Mouse (Mus musculus): ENCODE measurements around the gene Psmb3. TPM values are rescaled to one million over a fixed set of nuclear protein-coding genes. Genes with fewer than 3 reads are reported as not detected.

The Psmb3 gene
- polyA plus RNA-seq, 1 experiment: 330 TPM

- H3K27me3 ChIP-seq (ENCODE audit: control insufficient read depth, insufficient read depth, low read length): no peaks in the 10 kb centered on the region
- under 1% methylated on average over 63 of the region's 63 CpGs for WGBS
- H3K4me1 ChIP-seq (ENCODE audit: control insufficient read depth, insufficient read depth, insufficient read length, low read length): no peaks in the 10 kb centered on the region
- H3K36me3 ChIP-seq (ENCODE audit: control insufficient read depth, insufficient read depth, low read length): peaks cover 12% of the 10 kb centered on the region
- peak within 1 kb of the TSS; percentile 76 for H3K27ac ChIP-seq (ENCODE audit: insufficient read depth, low read depth, low read length)
- H3K4me3 ChIP-seq (ENCODE audit: low read depth, low read length): peak within 1 kb of the TSS; percentile 74
- TF ChIP-seq CTCF (IDR thresholded peaks at IDR 0.05; ENCODE audit: extremely low read depth, insufficient read length, insufficient replicate concordance, low read depth, low read length) (no peak), POLR2A (IDR thresholded peaks at IDR 0.05; ENCODE audit: low read depth, low read length) (no peak)
These were observed 41.0 kb downstream of the Psmb3 start, which contains the start of gene Pip4k2b for GRCm38 (mm10) chr11:97744063-97744717. Gene Pip4k2b, minus strand, starts transcription at chr11:97744704.

GRCm38 (mm10) chr11:97744718-97745330, 41.6 kb downstream of the Psmb3 start:
- under 1% methylated on average over 49 of the region's 57 CpGs for whole genome bisulfite sequencing
- peak overlapping the region; percentile 76 for H3K27ac ChIP-seq (ENCODE audit: insufficient read depth, low read depth, low read length)
- H3K4me1 ChIP-seq (ENCODE audit: control insufficient read depth, insufficient read depth, insufficient read length, low read length): no peaks in the 10 kb centered on the region
- 0 out of 2 replicates have a peak, but pooled peaks have one; percentile 29 for TF ChIP-seq POLR2A (IDR thresholded peaks at IDR 0.05; ENCODE audit: low read depth, low read length)
- no peak for TF ChIP-seq CTCF (IDR thresholded peaks at IDR 0.05; ENCODE audit: extremely low read depth, insufficient read length, insufficient replicate concordance, low read depth, low read length)
- peaks cover 15% of the 10 kb centered on the region for H3K36me3 ChIP-seq (ENCODE audit: control insufficient read depth, insufficient read depth, low read length)
- no peaks in the 10 kb centered on the region for H3K27me3 ChIP-seq (ENCODE audit: control insufficient read depth, insufficient read depth, low read length)
- H3K4me3 ChIP-seq (ENCODE audit: low read depth, low read length): peak overlapping the region; percentile 74

GRCm38 (mm10) chr11:97745331-97745721, 42.1 kb downstream of the Psmb3 start:
- H3K27ac ChIP-seq (ENCODE audit: insufficient read depth, low read depth, low read length): no peak overlapping the region
- no peaks in the 10 kb centered on the region for H3K4me1 ChIP-seq (ENCODE audit: control insufficient read depth, insufficient read depth, insufficient read length, low read length)
- 2% methylated on average over 13 of the region's 13 CpGs for WGBS

GRCm38 (mm10) chr11:97747773-97748172, 44.6 kb downstream of the Psmb3 start:
- Histone ChIP-seq H3K4me1 (ENCODE audit: control insufficient read depth, insufficient read depth, insufficient read length, low read length) (no peaks in the 10 kb centered on the region), H3K27me3 (ENCODE audit: control insufficient read depth, insufficient read depth, low read length) (no peaks in the 10 kb centered on the region), H3K27ac (ENCODE audit: insufficient read depth, low read depth, low read length) (no peak overlapping the region), H3K36me3 (ENCODE audit: control insufficient read depth, insufficient read depth, low read length) (peaks cover 34% of the 10 kb centered on the region), H3K4me3 (ENCODE audit: low read depth, low read length) (no peak overlapping the region)
- 89% methylated on average over 8 of the region's 8 CpGs for WGBS
- no peak for TF ChIP-seq CTCF (IDR thresholded peaks at IDR 0.05; ENCODE audit: extremely low read depth, insufficient read length, insufficient replicate concordance, low read depth, low read length)
- TF ChIP-seq POLR2A (IDR thresholded peaks at IDR 0.05; ENCODE audit: low read depth, low read length): no peak

More at GRCm38 (mm10) chr11:97745331-97745721, 42.1 kb downstream of the Psmb3 start:
- TF ChIP-seq CTCF (IDR thresholded peaks at IDR 0.05; ENCODE audit: extremely low read depth, insufficient read length, insufficient replicate concordance, low read depth, low read length): no peak
- TF ChIP-seq POLR2A (IDR thresholded peaks at IDR 0.05; ENCODE audit: low read depth, low read length): 0 out of 2 replicates have a peak, but pooled peaks have one; percentile 2
- Histone ChIP-seq H3K36me3 (ENCODE audit: control insufficient read depth, insufficient read depth, low read length) (peaks cover 19% of the 10 kb centered on the region), H3K4me3 (ENCODE audit: low read depth, low read length) (peak overlapping the region; percentile 65), H3K27me3 (ENCODE audit: control insufficient read depth, insufficient read depth, low read length) (no peaks in the 10 kb centered on the region)

GRCm38 (mm10) chr11:97748496-97748895, 45.3 kb downstream of the Psmb3 start:
- Histone ChIP-seq H3K4me1 (ENCODE audit: control insufficient read depth, insufficient read depth, insufficient read length, low read length) (no peaks in the 10 kb centered on the region), H3K27ac (ENCODE audit: insufficient read depth, low read depth, low read length) (no peak overlapping the region), H3K27me3 (ENCODE audit: control insufficient read depth, insufficient read depth, low read length) (no peaks in the 10 kb centered on the region), H3K36me3 (ENCODE audit: control insufficient read depth, insufficient read depth, low read length) (peaks cover 40% of the 10 kb centered on the region), H3K4me3 (ENCODE audit: low read depth, low read length) (no peak overlapping the region)
- TF ChIP-seq POLR2A (IDR thresholded peaks at IDR 0.05; ENCODE audit: low read depth, low read length) (no peak), CTCF (IDR thresholded peaks at IDR 0.05; ENCODE audit: extremely low read depth, insufficient read length, insufficient replicate concordance, low read depth, low read length) (no peak)
- 85% methylated on average over 5 of the region's 5 CpGs for WGBS

- Histone ChIP-seq H3K4me1 (ENCODE audit: control insufficient read depth, insufficient read depth, insufficient read length, low read length) (no peaks in the 10 kb centered on the region), H3K4me3 (ENCODE audit: low read depth, low read length) (no peak overlapping the region), H3K27me3 (ENCODE audit: control insufficient read depth, insufficient read depth, low read length) (no peaks in the 10 kb centered on the region), H3K36me3 (ENCODE audit: control insufficient read depth, insufficient read depth, low read length) (peaks cover 52% of the 10 kb centered on the region), H3K27ac (ENCODE audit: insufficient read depth, low read depth, low read length) (no peak overlapping the region)
- TF ChIP-seq CTCF (IDR thresholded peaks at IDR 0.05; ENCODE audit: extremely low read depth, insufficient read length, insufficient replicate concordance, low read depth, low read length) (no peak), POLR2A (IDR thresholded peaks at IDR 0.05; ENCODE audit: low read depth, low read length) (no peak)
- 95% methylated on average over 8 of the region's 8 CpGs for WGBS
These were observed 50.1 kb downstream of the Psmb3 start for GRCm38 (mm10) chr11:97753277-97753676.

- 92% methylated on average over 1 of the region's 1 CpGs for WGBS
- H3K4me3 ChIP-seq (ENCODE audit: low read depth, low read length): no peak overlapping the region
- no peaks in the 10 kb centered on the region for H3K4me1 ChIP-seq (ENCODE audit: control insufficient read depth, insufficient read depth, insufficient read length, low read length)
- no peak overlapping the region for H3K27ac ChIP-seq (ENCODE audit: insufficient read depth, low read depth, low read length)
- no peaks in the 10 kb centered on the region for H3K27me3 ChIP-seq (ENCODE audit: control insufficient read depth, insufficient read depth, low read length)
- peaks cover 41% of the 10 kb centered on the region for H3K36me3 ChIP-seq (ENCODE audit: control insufficient read depth, insufficient read depth, low read length)
- no peak for TF ChIP-seq CTCF (IDR thresholded peaks at IDR 0.05; ENCODE audit: extremely low read depth, insufficient read length, insufficient replicate concordance, low read depth, low read length)
- no peak for TF ChIP-seq POLR2A (IDR thresholded peaks at IDR 0.05; ENCODE audit: low read depth, low read length)
These were observed 54.9 kb downstream of the Psmb3 start for GRCm38 (mm10) chr11:97758125-97758524.
